Comparison of ENCODE assay signal across 7 mouse cellular contexts in the genomic region with DNA sequence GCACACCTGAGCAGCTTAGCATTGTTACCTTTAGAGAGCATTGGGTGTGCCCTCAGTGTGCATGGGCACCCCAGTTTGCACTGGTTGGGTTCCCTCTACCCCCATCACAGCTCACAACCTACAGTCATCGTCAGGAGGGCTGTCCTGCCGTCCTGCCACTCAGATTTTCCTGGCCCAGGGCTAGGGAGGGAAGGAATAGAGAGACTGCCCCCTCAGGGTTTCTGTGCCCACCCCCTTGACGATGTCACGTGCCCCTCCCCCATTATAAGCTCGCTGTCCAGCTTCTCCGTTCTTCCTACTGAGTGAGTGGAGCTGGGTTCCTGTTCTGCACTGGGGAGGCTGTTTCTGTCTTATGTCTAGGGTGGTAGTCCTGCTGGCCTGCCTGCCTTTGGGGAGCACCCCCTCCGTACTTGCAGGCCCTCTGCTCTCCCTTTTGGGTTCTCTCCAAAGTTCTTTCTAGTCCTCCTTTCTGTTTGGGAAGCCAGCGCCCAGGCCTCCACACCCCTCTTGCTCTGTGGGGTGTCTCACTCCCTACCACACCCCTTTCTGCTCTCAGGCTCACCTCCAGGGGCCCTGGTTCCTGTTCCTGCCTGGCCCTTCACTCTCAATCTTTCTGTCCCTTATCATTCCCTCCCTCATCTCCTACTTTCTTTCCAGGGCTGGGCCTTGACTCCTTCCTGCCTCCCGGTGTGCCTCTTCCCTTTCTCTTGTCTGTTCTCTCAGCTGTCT. TPM values are rescaled to one million over a fixed set of nuclear protein-coding genes. Genes with fewer than 3 reads are reported as not detected.
DNase-seq lines count a peak whose midpoint lies in the region; ATAC-seq and TF ChIP-seq lines count a peak whose summit lies in the region.

No protein-coding gene starts in this region.

- peak overlapping the region; percentile 59 for H3K4me3 ChIP-seq in lung, embryonic 16.5 days (ENCODE audit: low read length)
- peak overlapping the region; percentile 65; the same call in 1 of the 2 replicates for H3K4me3 ChIP-seq in forebrain, embryonic 15.5 days
- H3K4me3 ChIP-seq in liver, embryonic 12.5 days, result peak overlapping the region; percentile 74
- H3K4me3 ChIP-seq in stomach, postnatal 0 days (ENCODE audit: low read depth, low read length), result peak overlapping the region; percentile 68

- peak overlapping the region; percentile 72 for H3K9ac ChIP-seq in lung, embryonic 16.5 days (ENCODE audit: low read length)
- no peak overlapping the region for H3K9ac ChIP-seq in forebrain, embryonic 15.5 days (replicated peaks)
- H3K9ac ChIP-seq in liver, embryonic 12.5 days, result peak overlapping the region; percentile 89; the same call in 1 of the 2 replicates
- peak overlapping the region; percentile 76 for H3K9ac ChIP-seq in stomach, postnatal 0 days (ENCODE audit: low read length)

- no peak for ATAC-seq in lung, embryonic 16.5 days (ENCODE audit: low read depth)
- no peak for ATAC-seq in forebrain, embryonic 15.5 days (replicated peaks)
- ATAC-seq in liver, embryonic 12.5 days, result no peak
- ATAC-seq in stomach, postnatal 0 days (ENCODE audit: low FRiP score, low TSS enrichment), result no peak

- no peak for TF ChIP-seq CTCF in stomach, postnatal 0 days (IDR thresholded peaks at IDR 0.05; ENCODE audit: low read depth)

- 13% methylated on average over 9 of the region's 9 CpGs for WGBS in lung, embryonic 16.5 days
- WGBS in forebrain, embryonic 15.5 days, result 14% methylated on average over 9 of the region's 9 CpGs
- WGBS in liver, embryonic 12.5 days (ENCODE audit: insufficient replicate concordance), result 8% methylated on average over 9 of the region's 9 CpGs
- WGBS in stomach, postnatal 0 days, result 17% methylated on average over 9 of the region's 9 CpGs

- H3K27me3 ChIP-seq in lung, embryonic 16.5 days (ENCODE audit: control insufficient read depth, insufficient read depth, low read depth, low read length), result no peaks in the 10 kb centered on the region
- H3K27me3 ChIP-seq in forebrain, embryonic 15.5 days, result no peaks in the 10 kb centered on the region
- H3K27me3 ChIP-seq in liver, embryonic 12.5 days (replicated peaks), result no peaks in the 10 kb centered on the region; the same call in 1 of the 2 replicates
- no peaks in the 10 kb centered on the region for H3K27me3 ChIP-seq in stomach, postnatal 0 days (ENCODE audit: control insufficient read depth, insufficient read depth, low read length)

- H3K4me1 ChIP-seq in lung, embryonic 16.5 days (replicated peaks; ENCODE audit: control insufficient read depth, insufficient read depth, low read length), result peaks cover 30% of the 10 kb centered on the region
- H3K4me1 ChIP-seq in forebrain, embryonic 15.5 days, result peaks cover 48% of the 10 kb centered on the region
- peaks cover 60% of the 10 kb centered on the region for H3K4me1 ChIP-seq in liver, embryonic 12.5 days
- no peaks in the 10 kb centered on the region; the same call in none of the 2 replicates for H3K4me1 ChIP-seq in stomach, postnatal 0 days (replicated peaks; ENCODE audit: control insufficient read depth, insufficient read depth)

- H3K4me2 ChIP-seq in lung, embryonic 16.5 days (ENCODE audit: low read depth, low read length), result peak overlapping the region; percentile 84
- H3K4me2 ChIP-seq in forebrain, embryonic 15.5 days (replicated peaks), result peak overlapping the region; percentile 89; the same call in 1 of the 2 replicates
- peak overlapping the region; percentile 95 for H3K4me2 ChIP-seq in liver, embryonic 12.5 days
- peak overlapping the region; percentile 88 for H3K4me2 ChIP-seq in stomach, postnatal 0 days (replicated peaks; ENCODE audit: low read depth)

- H3K36me3 ChIP-seq in lung, embryonic 16.5 days (ENCODE audit: control insufficient read depth, insufficient read depth, low read length), result peaks cover 19% of the 10 kb centered on the region
- peaks cover 8% of the 10 kb centered on the region; the same call in 1 of the 2 replicates for H3K36me3 ChIP-seq in forebrain, embryonic 15.5 days
- H3K36me3 ChIP-seq in liver, embryonic 12.5 days, result peaks cover 25% of the 10 kb centered on the region
- peaks cover 20% of the 10 kb centered on the region for H3K36me3 ChIP-seq in stomach, postnatal 0 days (ENCODE audit: control insufficient read depth, insufficient read depth, low read length)

- peak overlapping the region; percentile 58 for H3K27ac ChIP-seq in lung, embryonic 16.5 days (ENCODE audit: low read length)
- H3K27ac ChIP-seq in forebrain, embryonic 15.5 days (replicated peaks), result no peak overlapping the region
- H3K27ac ChIP-seq in liver, embryonic 12.5 days, result no peak overlapping the region
- H3K27ac ChIP-seq in stomach, postnatal 0 days (replicated peaks), result peak overlapping the region; percentile 94

- no peak for TF ChIP-seq EP300 in stomach, postnatal 0 days (optimal IDR thresholded peaks at IDR 0.05)

- H3K9me3 ChIP-seq in lung, embryonic 16.5 days (ENCODE audit: control insufficient read depth, low read length), result no peaks in the 10 kb centered on the region
- H3K9me3 ChIP-seq in forebrain, embryonic 15.5 days, result no peaks in the 10 kb centered on the region
- H3K9me3 ChIP-seq in liver, embryonic 12.5 days (replicated peaks), result no peaks in the 10 kb centered on the region
- H3K9me3 ChIP-seq in stomach, postnatal 0 days (ENCODE audit: control insufficient read depth, low read length), result no peaks in the 10 kb centered on the region

- no peak for DNase-seq in lung, postnatal 25 days (ENCODE audit: low spot score)
- peak; percentile 58 for DNase-seq in stomach, postnatal 0 days (ENCODE audit: low spot score)
- DNase-seq in B cell, adult 2 months, result no peak
- DNase-seq in spleen, adult 12 weeks (ENCODE audit: low spot score), result no peak

RNA-seq across cellular contexts. Expression of a gene that starts 3.1 kb away (rescaled TPM):
- 45.1 and 48.9 TPM in 2 replicates for polyA plus RNA-seq in lung, embryonic 16.5 days (2015; fragmentation: Nextera tagmentation; extraction: Ambion mirVana)
- polyA plus RNA-seq in forebrain, embryonic 15.5 days (2015; fragmentation: Nextera tagmentation; extraction: Ambion mirVana), result 18.5 and 23.7 TPM in 2 replicates
- 16.2 and 16.6 TPM in 2 replicates for polyA plus RNA-seq in liver, embryonic 12.5 days (2016; fragmentation: Nextera tagmentation; extraction: Ambion mirVana)
- polyA plus RNA-seq in stomach, postnatal 0 days (2015; fragmentation: Nextera tagmentation; extraction: Ambion mirVana), result 34.3 and 37.8 TPM in 2 replicates

RNA-seq across cellular contexts. Expression of a gene that starts 3.4 kb away (rescaled TPM):
- polyA plus RNA-seq in lung, embryonic 16.5 days (2015; fragmentation: Nextera tagmentation; extraction: Ambion mirVana), result 43.0 and 45.8 TPM in 2 replicates
- 106 and 114 TPM in 2 replicates for polyA plus RNA-seq in forebrain, embryonic 15.5 days (2015; fragmentation: Nextera tagmentation; extraction: Ambion mirVana)
- polyA plus RNA-seq in liver, embryonic 12.5 days (2016; fragmentation: Nextera tagmentation; extraction: Ambion mirVana), result 13.0 and 14.1 TPM in 2 replicates
- 29.3 and 30.5 TPM in 2 replicates for polyA plus RNA-seq in stomach, postnatal 0 days (2015; fragmentation: Nextera tagmentation; extraction: Ambion mirVana)

RNA-seq across cellular contexts. Expression of a gene that starts 13.5 kb away (rescaled TPM):
- 0.19 TPM in 1 of 2 replicates, not detected in the other for polyA plus RNA-seq in lung, embryonic 16.5 days (2015; fragmentation: Nextera tagmentation; extraction: Ambion mirVana)
- 0.22 and 0.59 TPM in 2 replicates for polyA plus RNA-seq in forebrain, embryonic 15.5 days (2015; fragmentation: Nextera tagmentation; extraction: Ambion mirVana)
- polyA plus RNA-seq in liver, embryonic 12.5 days (2016; fragmentation: Nextera tagmentation; extraction: Ambion mirVana), result not detected in 2 replicates
- 0.10 TPM in 1 of 2 replicates, not detected in the other for polyA plus RNA-seq in stomach, postnatal 0 days (2015; fragmentation: Nextera tagmentation; extraction: Ambion mirVana)

RNA-seq across cellular contexts. Expression of a gene that starts 18.4 kb away (rescaled TPM):
- 96.6 and 99.2 TPM in 2 replicates for polyA plus RNA-seq in lung, embryonic 16.5 days (2015; fragmentation: Nextera tagmentation; extraction: Ambion mirVana)
- 90.6 and 91.4 TPM in 2 replicates for polyA plus RNA-seq in forebrain, embryonic 15.5 days (2015; fragmentation: Nextera tagmentation; extraction: Ambion mirVana)
- 72.4 and 78.0 TPM in 2 replicates for polyA plus RNA-seq in liver, embryonic 12.5 days (2016; fragmentation: Nextera tagmentation; extraction: Ambion mirVana)
- 66.6 and 67.9 TPM in 2 replicates for polyA plus RNA-seq in stomach, postnatal 0 days (2015; fragmentation: Nextera tagmentation; extraction: Ambion mirVana)

RNA-seq across cellular contexts. Expression of a gene that starts 20.9 kb away (rescaled TPM):
- 18.0 and 19.6 TPM in 2 replicates for polyA plus RNA-seq in lung, embryonic 16.5 days (2015; fragmentation: Nextera tagmentation; extraction: Ambion mirVana)
- 39.4 and 40.1 TPM in 2 replicates for polyA plus RNA-seq in forebrain, embryonic 15.5 days (2015; fragmentation: Nextera tagmentation; extraction: Ambion mirVana)
- polyA plus RNA-seq in liver, embryonic 12.5 days (2016; fragmentation: Nextera tagmentation; extraction: Ambion mirVana), result 6.7 and 7.2 TPM in 2 replicates
- polyA plus RNA-seq in stomach, postnatal 0 days (2015; fragmentation: Nextera tagmentation; extraction: Ambion mirVana), result 20.9 and 21.1 TPM in 2 replicates

Comparison
In these comparisons a context has a peak if more than half of its experiments do, and no peak if none do; other contexts are left out.
1. H3K27ac ChIP-seq: peak in lung, embryonic 16.5 days (single experiment) and stomach, postnatal 0 days (single experiment); none in forebrain, embryonic 15.5 days (single experiment) and liver, embryonic 12.5 days (single experiment).
2. Peak in every context shown above with its lines, with median percentiles within 50 percentile points of each other: H3K4me2 ChIP-seq and H3K4me3 ChIP-seq.